Mouse (Mus musculus) thymus, adult 18-20 months (tissue): ENCODE results near the gene Ppp1r2.
"Not testable (repeated sequence)": the region's sequence is repeated elsewhere in the genome, so short reads cannot be mapped to it uniquely, and the experiment has no call there.

ENCODE experiments used
- DNase-seq, 2 experiments: peaks; one replicate each; pipeline ENCODE4 v3.0.0; 2022; ENCODE audit warnings: mixed read lengths in 2 of 2

The Ppp1r2 gene

GRCm38 (mm10) chr16:31274674-31275460 is at the start of gene Ppp1r2:
Gene Ppp1r2 (minus strand): TSS chr16:31275277.
- peak; percentile 77 to 78 for DNase-seq

GRCm38 (mm10) chr16:31321501-31321900 is 46.4 kb upstream of the Ppp1r2 start:
- DNase-seq, result no peak

GRCm38 (mm10) chr16:31320954-31321353 is 45.9 kb upstream of the Ppp1r2 start:
- no peak for DNase-seq

- not testable (repeated sequence) for DNase-seq
These were observed 44.6 kb upstream of the Ppp1r2 start for GRCm38 (mm10) chr16:31319723-31320122.

- no peak for DNase-seq
These were observed 44.2 kb upstream of the Ppp1r2 start for GRCm38 (mm10) chr16:31319316-31319715.

- DNase-seq, result no peak
These were observed 43.3 kb upstream of the Ppp1r2 start for GRCm38 (mm10) chr16:31318418-31318817.

- DNase-seq, result not testable (repeated sequence)
These were observed 41.4 kb upstream of the Ppp1r2 start for GRCm38 (mm10) chr16:31316246-31317143.

- DNase-seq, result no peak
These were observed 40.2 kb upstream of the Ppp1r2 start for GRCm38 (mm10) chr16:31315294-31315693.

- no peak for DNase-seq
These were observed 39.6 kb upstream of the Ppp1r2 start, which contains the start of gene Apod for GRCm38 (mm10) chr16:31314497-31315233. Gene Apod (minus strand): TSS chr16:31314808.

- DNase-seq, result no peak
These were observed 38.5 kb upstream of the Ppp1r2 start for GRCm38 (mm10) chr16:31313611-31314010.

GRCm38 (mm10) chr16:31312296-31312695 is 37.2 kb upstream of the Ppp1r2 start:
- DNase-seq, result no peak

- no peak for DNase-seq
These were observed 30.3 kb upstream of the Ppp1r2 start for GRCm38 (mm10) chr16:31305199-31305919.

GRCm38 (mm10) chr16:31303276-31303675 is 28.2 kb upstream of the Ppp1r2 start:
- DNase-seq, result no peak

- no peak for DNase-seq
These were observed 25.9 kb upstream of the Ppp1r2 start for GRCm38 (mm10) chr16:31300883-31301532.

GRCm38 (mm10) chr16:31300467-31300866 is 25.4 kb upstream of the Ppp1r2 start:
- no peak for DNase-seq

GRCm38 (mm10) chr16:31299960-31300353 is 24.9 kb upstream of the Ppp1r2 start:
- DNase-seq, result no peak

GRCm38 (mm10) chr16:31299164-31299959 is 24.3 kb upstream of the Ppp1r2 start:
- no peak for DNase-seq

GRCm38 (mm10) chr16:31297113-31297512 is 22.0 kb upstream of the Ppp1r2 start:
- no peak for DNase-seq

- DNase-seq, result no peak
These were observed 18.7 kb upstream of the Ppp1r2 start for GRCm38 (mm10) chr16:31293761-31294160.

- no peak for DNase-seq
These were observed 15.8 kb upstream of the Ppp1r2 start for GRCm38 (mm10) chr16:31290751-31291365.
